Mouse (Mus musculus) adrenal gland, postnatal 14 days (tissue): ENCODE results near the gene Vgll4. TPM values are rescaled to one million over a fixed set of nuclear protein-coding genes. Genes with fewer than 3 reads are reported as not detected.

Experiments
- DNase-seq: peaks from one replicate; pipeline ENCODE4 v3.0.0; 2021; ENCODE audit warnings: mixed read lengths
- total RNA-seq: library from RNA; stranded (reverse); gene quantifications from 2 replicates; pipeline ENCODE4 v1.2.3, GENCODE M21; 2021

Vgll4 gene
- total RNA-seq, 1 experiment from 2014 or later: 71.6 TPM

GRCm38 (mm10) chr6:114838872-114839271 is 130.9 kb downstream of the Vgll4 start:
- peak; percentile 48 for DNase-seq

- DNase-seq: no peak
Observed at GRCm38 (mm10) chr6:114836433-114836832, 133.4 kb downstream of the Vgll4 start.

- no peak for DNase-seq
Observed at GRCm38 (mm10) chr6:114835752-114836151, 134.0 kb downstream of the Vgll4 start.

GRCm38 (mm10) chr6:114835344-114835743 is 134.4 kb downstream of the Vgll4 start:
- no peak for DNase-seq

- no peak for DNase-seq
Observed at GRCm38 (mm10) chr6:114833791-114834346, 135.9 kb downstream of the Vgll4 start.

- no peak for DNase-seq
Observed at GRCm38 (mm10) chr6:114833058-114833685, 136.6 kb downstream of the Vgll4 start.

GRCm38 (mm10) chr6:114831807-114832206 is 138.0 kb downstream of the Vgll4 start:
- DNase-seq: no peak

- no peak for DNase-seq
Observed at GRCm38 (mm10) chr6:114829660-114830438, 139.9 kb downstream of the Vgll4 start.

- DNase-seq: no peak
Observed at GRCm38 (mm10) chr6:114826889-114827288, 142.9 kb downstream of the Vgll4 start.

- DNase-seq: no peak
Observed at GRCm38 (mm10) chr6:114821646-114822045, 148.1 kb downstream of the Vgll4 start.

- DNase-seq: no peak
Observed at GRCm38 (mm10) chr6:114819971-114820481, 149.8 kb downstream of the Vgll4 start.

- peak; percentile 31 for DNase-seq
Observed at GRCm38 (mm10) chr6:114818471-114818870, 151.3 kb downstream of the Vgll4 start.

- no peak for DNase-seq
Observed at GRCm38 (mm10) chr6:114817948-114818347, 151.8 kb downstream of the Vgll4 start.

- no peak for DNase-seq
Observed at GRCm38 (mm10) chr6:114814882-114815650, 154.7 kb downstream of the Vgll4 start.

GRCm38 (mm10) chr6:114814199-114814881 is 155.5 kb downstream of the Vgll4 start:
- no peak for DNase-seq

- no peak for DNase-seq
Observed at GRCm38 (mm10) chr6:114812779-114813178, 157.0 kb downstream of the Vgll4 start.

GRCm38 (mm10) chr6:114812322-114812721 is 157.5 kb downstream of the Vgll4 start:
- DNase-seq: peak; percentile 68
